Mouse (Mus musculus) neural tube, embryonic 10.5 days (tissue): ENCODE results near the gene Tprgl.

Experiments
- DNase-seq: peaks from one replicate; pipeline ENCODE4 v3.0.0-alpha.2; 2017; ENCODE audit warnings: low spot score; ENCODE audit errors: extremely low spot score

Gene Tprgl

GRCm38 (mm10) chr4:154119208-154119607, 41.3 kb downstream of the Tprgl start:
- DNase-seq: no peak

GRCm38 (mm10) chr4:154118782-154119181, 41.7 kb downstream of the Tprgl start:
- DNase-seq: no peak

GRCm38 (mm10) chr4:154116421-154116820, 44.0 kb downstream of the Tprgl start:
- DNase-seq: no peak

- no peak for DNase-seq
Measured at GRCm38 (mm10) chr4:154109850-154110243, 50.6 kb downstream of the Tprgl start.

- no peak for DNase-seq
Measured at GRCm38 (mm10) chr4:154109216-154109849, 51.1 kb downstream of the Tprgl start.
